Mouse (Mus musculus): Measurements from ENCODE around the gene Mrln.

DNA sequence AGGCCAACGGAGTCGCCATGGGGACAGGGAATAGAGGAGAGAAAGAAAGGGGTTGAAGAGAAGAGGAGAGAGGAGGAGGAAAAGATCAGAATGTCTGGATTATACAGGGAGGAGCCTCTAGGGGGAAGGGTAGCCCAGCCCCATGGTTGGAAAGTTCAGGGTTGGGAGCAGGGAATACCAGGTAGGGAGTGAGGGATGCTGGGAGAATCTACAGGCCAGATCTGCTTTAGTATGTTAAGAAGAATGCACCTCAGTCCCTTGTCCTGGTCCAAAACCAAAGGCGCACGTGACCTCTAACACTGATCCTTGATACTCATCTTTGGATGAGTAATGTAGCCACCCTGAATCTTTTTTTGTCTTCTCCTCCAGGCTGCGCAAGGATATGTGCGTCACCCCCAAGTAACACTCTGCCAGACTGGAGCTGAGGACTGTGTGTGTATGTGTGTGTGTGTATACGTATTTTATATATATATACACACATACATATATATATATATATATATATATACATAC, 5.5 kb upstream of the Mrln start:
- TF ChIP-seq POLR2A (IDR thresholded peaks at IDR 0.05; ENCODE audit: borderline replicate concordance, extremely low read depth, insufficient read depth, insufficient read length, poor library complexity, severe bottlenecking) = no peak
- no peak for TF ChIP-seq CTCF (IDR thresholded peaks at IDR 0.05; ENCODE audit: borderline replicate concordance, extremely low read depth, insufficient read depth, insufficient read length)
